Mouse (Mus musculus) MEL (cell line): ENCODE measurements at regions not wholly inside any gene's neighbourhood (a gene's known extent, or its start where the extent isn't known, plus 50 kb on each side); places are given as distances from the start of the nearest gene placed in this dataset.

Experiments used
- DNase-seq: peaks from one replicate; pipeline ENCODE4 v3.0.0; 2011; ENCODE audit warnings: low read depth, low spot score
- H3K27ac ChIP-seq: 2 replicates; pipeline ENCODE4 v1.5.1; 2012; ENCODE audit warnings: low read depth, mild to moderate bottlenecking, control low read depth, low read length, moderate library complexity; ENCODE audit not compliant: control insufficient read depth
- H3K27me3 ChIP-seq, 2 experiments: fragments of 150-350 bp in 1 of 2; sonication (generic) in 1 of 2; 2 replicates each; pipeline ENCODE4 v1.6.1; 2012; ENCODE audit warnings: low read length in 2 of 2, mild to moderate bottlenecking in 2 of 2, improper control_type of control experiment in 1 of 2, moderate library complexity in 1 of 2; ENCODE audit not compliant: insufficient read depth in 2 of 2, control insufficient read depth in 1 of 2
- H3K36me3 ChIP-seq, 2 experiments: 2 replicates each; pipeline ENCODE4 v1.6.1; 2012 to 2014; ENCODE audit warnings: low read length in 2 of 2, improper control_type of control experiment in 1 of 2, inconsistent platforms in 1 of 2, mild to moderate bottlenecking in 1 of 2; ENCODE audit not compliant: insufficient read depth in 2 of 2, control insufficient read depth in 1 of 2
- H3K4me1 ChIP-seq, 2 experiments: fragments of 150-350 bp in 1 of 2; sonication (generic) in 1 of 2; 2 replicates each; pipeline ENCODE4 v1.6.1; 2012; ENCODE audit warnings: low read length in 2 of 2, improper control_type of control experiment in 1 of 2, mild to moderate bottlenecking in 1 of 2; ENCODE audit not compliant: insufficient read depth in 2 of 2, control insufficient read depth in 1 of 2
- H3K4me3 ChIP-seq, 2 experiments: fragments of 150-350 bp in 1 of 2; sonication (generic) in 1 of 2; 2 replicates each; pipeline ENCODE4 v1.5.1; 2012; ENCODE audit warnings: low read depth in 2 of 2, low read length in 2 of 2, mild to moderate bottlenecking in 2 of 2, moderate library complexity in 2 of 2, control low read depth in 1 of 2, improper control_type of control experiment in 1 of 2; ENCODE audit not compliant: control insufficient read depth in 1 of 2, insufficient read depth in 1 of 2
- H3K79me2 ChIP-seq: 2 replicates; pipeline ENCODE4 v1.6.1; 2012; ENCODE audit warnings: mild to moderate bottlenecking, low read length, moderate library complexity; ENCODE audit not compliant: control insufficient read depth, poor library complexity, insufficient read depth
- H3K9ac ChIP-seq: 2 replicates; pipeline ENCODE4 v1.6.1; 2012; ENCODE audit warnings: low read depth, mild to moderate bottlenecking, control low read depth, low read length, moderate library complexity; ENCODE audit not compliant: control insufficient read depth, poor library complexity, severe bottlenecking
- H3K9me3 ChIP-seq: fragments of 150-350 bp; sonication (generic); replicated peaks from 2 replicates; pipeline ENCODE4 v1.6.1; 2012; ENCODE audit warnings: mild to moderate bottlenecking, low read length, improper control_type of control experiment, moderate library complexity; ENCODE audit not compliant: insufficient read depth
- BHLHE40 ChIP-seq: IDR thresholded peaks from 2 replicates; pipeline ENCODE4 v1.6.1; 2012; ENCODE audit warnings: low read depth, mild to moderate bottlenecking, inconsistent platforms, low read length, improper control_type of control experiment, borderline replicate concordance
- CHD1 ChIP-seq: IDR thresholded peaks from 2 replicates; pipeline ENCODE4 v1.6.1; 2012; ENCODE audit warnings: low read depth, mild to moderate bottlenecking, inconsistent platforms, low read length, improper control_type of control experiment
- E2F4 ChIP-seq: IDR thresholded peaks from 2 replicates; pipeline ENCODE4 v1.6.1; 2011; ENCODE audit warnings: low read depth, low read length, improper control_type of control experiment, borderline replicate concordance
- ELF1 ChIP-seq: IDR thresholded peaks from 2 replicates; pipeline ENCODE4 v1.6.1; 2014; ENCODE audit warnings: low read depth, mild to moderate bottlenecking, inconsistent platforms, low read length, improper control_type of control experiment, moderate library complexity
- GABPA ChIP-seq: IDR thresholded peaks from 2 replicates; pipeline ENCODE4 v1.6.1; 2012; ENCODE audit warnings: low read depth, mild to moderate bottlenecking, inconsistent platforms, low read length, improper control_type of control experiment, moderate library complexity
- HCFC1 ChIP-seq: IDR thresholded peaks from 2 replicates; pipeline ENCODE4 v1.6.1; 2012; ENCODE audit warnings: low read depth, mild to moderate bottlenecking, inconsistent platforms, low read length, improper control_type of control experiment, moderate library complexity
- KAT2A ChIP-seq: conservative IDR thresholded peaks from 2 replicates; pipeline ENCODE4 v1.6.1; 2012; ENCODE audit warnings: low read depth, low read length, improper control_type of control experiment, inconsistent platforms
- MAX ChIP-seq: IDR thresholded peaks from 2 replicates; pipeline ENCODE4 v1.6.1; 2011; ENCODE audit warnings: low read length, improper control_type of control experiment
- MAZ ChIP-seq: IDR thresholded peaks from 2 replicates; pipeline ENCODE4 v1.6.1; 2012; ENCODE audit warnings: low read depth, mild to moderate bottlenecking, inconsistent platforms, low read length, improper control_type of control experiment
- MEF2A ChIP-seq: IDR thresholded peaks from 2 replicates; pipeline ENCODE4 v1.6.1; 2014; ENCODE audit warnings: low read depth, mild to moderate bottlenecking, inconsistent platforms, low read length, improper control_type of control experiment; ENCODE audit not compliant: poor library complexity, insufficient replicate concordance, severe bottlenecking; ENCODE audit errors: extremely low read depth
- MXI1 ChIP-seq: IDR thresholded peaks from 2 replicates; pipeline ENCODE4 v1.6.1; 2011; ENCODE audit warnings: mild to moderate bottlenecking, low read depth, low read length, improper control_type of control experiment
- NRF1 ChIP-seq: IDR thresholded peaks from 2 replicates; pipeline ENCODE4 v1.6.1; 2014; ENCODE audit warnings: low read depth, mild to moderate bottlenecking, inconsistent platforms, low read length, improper control_type of control experiment, moderate library complexity; ENCODE audit not compliant: poor library complexity, insufficient read depth, severe bottlenecking
- POLR2A ChIP-seq, 2 experiments: IDR thresholded peaks; 2 replicates each; pipeline ENCODE4 v1.6.1; 2011 to 2012; ENCODE audit warnings: low read length in 2 of 2, mild to moderate bottlenecking in 2 of 2, control low read depth in 1 of 2, improper control_type of control experiment in 1 of 2, low read depth in 1 of 2, moderate library complexity in 1 of 2; ENCODE audit not compliant: control insufficient read depth in 1 of 2, insufficient read depth in 1 of 2, poor library complexity in 1 of 2
- POLR2AphosphoS2 ChIP-seq: IDR thresholded peaks from 2 replicates; pipeline ENCODE4 v1.6.1; 2011; ENCODE audit warnings: low read length, improper control_type of control experiment
- POLR2AphosphoS5 ChIP-seq: IDR thresholded peaks from 2 replicates; pipeline ENCODE4 v1.6.1; 2012; ENCODE audit warnings: low read depth, borderline replicate concordance, mild to moderate bottlenecking, inconsistent platforms, low read length, moderate library complexity, mixed read lengths
- RAD21 ChIP-seq: IDR thresholded peaks from 2 replicates; pipeline ENCODE4 v1.6.1; 2011; ENCODE audit warnings: mild to moderate bottlenecking, low read depth, low read length, improper control_type of control experiment
- SIN3A ChIP-seq: IDR thresholded peaks from 2 replicates; pipeline ENCODE4 v1.6.1; 2012; ENCODE audit warnings: low read length, improper control_type of control experiment, inconsistent platforms
- SMC3 ChIP-seq: IDR thresholded peaks from 2 replicates; pipeline ENCODE4 v1.6.1; 2011; ENCODE audit warnings: low read depth, low read length, improper control_type of control experiment
- TCF12 ChIP-seq: IDR thresholded peaks from 2 replicates; pipeline ENCODE4 v1.6.1; 2014; ENCODE audit warnings: low read depth, mild to moderate bottlenecking, inconsistent platforms, low read length, improper control_type of control experiment, moderate library complexity
- UBTF ChIP-seq: IDR thresholded peaks from 2 replicates; pipeline ENCODE4 v1.6.1; 2012; ENCODE audit warnings: low read depth, mild to moderate bottlenecking, inconsistent platforms, low read length, improper control_type of control experiment, moderate library complexity, borderline replicate concordance; ENCODE audit not compliant: insufficient read depth
- USF1 ChIP-seq: IDR thresholded peaks from 2 replicates; pipeline ENCODE4 v1.6.1; 2014; ENCODE audit warnings: low read depth, mild to moderate bottlenecking, inconsistent platforms, low read length, improper control_type of control experiment, moderate library complexity
- ZC3H11A ChIP-seq: IDR thresholded peaks from 2 replicates; pipeline ENCODE4 v1.6.1; 2012; ENCODE audit warnings: low read depth, mild to moderate bottlenecking, inconsistent platforms, low read length, improper control_type of control experiment
- ZKSCAN1 ChIP-seq: IDR thresholded peaks from 2 replicates; pipeline ENCODE4 v1.6.1; 2012; ENCODE audit warnings: low read depth, mild to moderate bottlenecking, inconsistent platforms, low read length, improper control_type of control experiment, moderate library complexity
- ZNF384 ChIP-seq: IDR thresholded peaks from 2 replicates; pipeline ENCODE4 v1.6.1; 2012; ENCODE audit warnings: low read depth, mild to moderate bottlenecking, inconsistent platforms, low read length, improper control_type of control experiment

- Histone ChIP-seq H3K79me2 (no peaks in the 10 kb centered on the region), H3K27me3 (no peaks in the 10 kb centered on the region), H3K9me3 (no peaks in the 10 kb centered on the region), H3K4me3 (no peak overlapping the region)
- no peak for TF ChIP-seq TCF12
- no peak for TF ChIP-seq CHD1
- no peak for TF ChIP-seq SMC3
- no peak for TF ChIP-seq POLR2A (IDR thresholded peaks at IDR 0.05; ENCODE audit: control insufficient read depth in 1 of 2, insufficient read depth in 1 of 2, low read depth in 1 of 2, low read length in 2 of 2, poor library complexity in 1 of 2)
- no peak for TF ChIP-seq SIN3A
- no peak for TF ChIP-seq ELF1
- no peak for TF ChIP-seq HCFC1
- TF ChIP-seq POLR2AphosphoS5, result no peak
- no peak for TF ChIP-seq GABPA
- TF ChIP-seq RAD21, result no peak
- TF ChIP-seq ZNF384, result no peak
- no peak for TF ChIP-seq UBTF
- TF ChIP-seq NRF1, result no peak
- no peak for TF ChIP-seq ZKSCAN1
- no peak for TF ChIP-seq KAT2A
- no peak for TF ChIP-seq POLR2AphosphoS2
- TF ChIP-seq, all 39 proteins: peak for 0
- H3K27ac ChIP-seq, result no peak overlapping the region
- H3K36me3 ChIP-seq, result no peaks in the 10 kb centered on the region
- no peak for DNase-seq
- no peaks in the 10 kb centered on the region for H3K4me1 ChIP-seq
- no peak overlapping the region for H3K9ac ChIP-seq
These were observed 186.8 kb upstream of the Klf14 start for GRCm38 (mm10) chr6:31145687-31146086.

GRCm38 (mm10) chr6:31146779-31147178, 187.9 kb upstream of the Klf14 start:
- H3K36me3 ChIP-seq, result no peaks in the 10 kb centered on the region
- no peak for DNase-seq
- no peaks in the 10 kb centered on the region for H3K9me3 ChIP-seq
- no peaks in the 10 kb centered on the region for H3K79me2 ChIP-seq
- H3K4me1 ChIP-seq, result no peaks in the 10 kb centered on the region
- H3K27me3 ChIP-seq, result no peaks in the 10 kb centered on the region
- TF ChIP-seq USF1 (no peak), MEF2A (no peak), SMC3 (no peak), MXI1 (no peak), CHD1 (no peak), POLR2AphosphoS2 (no peak), MAZ (no peak), ZKSCAN1 (no peak), POLR2AphosphoS5 (no peak), BHLHE40 (no peak), HCFC1 (no peak), MAX (no peak), ZC3H11A (no peak), E2F4 (no peak), KAT2A (no peak)
- H3K4me3 ChIP-seq, result no peak overlapping the region
- no peak overlapping the region for H3K9ac ChIP-seq
- H3K27ac ChIP-seq, result no peak overlapping the region
